Mouse (Mus musculus) inflammation-experienced regulatory T-cells, adult 6 months (primary cell): ENCODE results near the gene Zfp326. TPM values are rescaled to one million over a fixed set of nuclear protein-coding genes. Genes with fewer than 3 reads are reported as not detected.
A peak's percentile ranks its signal among the peaks of the same experiment; 100 is the strongest.
"Not testable (repeated sequence)": the region's sequence is repeated elsewhere in the genome, so short reads cannot be mapped to it uniquely, and the experiment has no call there.

Experiments
- ATAC-seq: one replicate; pipeline ENCODE4 v1.8.0; 2017
- polyA plus RNA-seq, 3 experiments: library from polyadenylated mRNA; unstranded; fragments of 100-300 nt; shearing (Covaris generic); gene quantifications; one replicate each; pipeline ENCODE4 v1.2.1; 2017

Gene Zfp326
- polyA plus RNA-seq: 10 to 100 TPM; 13.0 to 23.1 (median 15.0) TPM

DNA sequence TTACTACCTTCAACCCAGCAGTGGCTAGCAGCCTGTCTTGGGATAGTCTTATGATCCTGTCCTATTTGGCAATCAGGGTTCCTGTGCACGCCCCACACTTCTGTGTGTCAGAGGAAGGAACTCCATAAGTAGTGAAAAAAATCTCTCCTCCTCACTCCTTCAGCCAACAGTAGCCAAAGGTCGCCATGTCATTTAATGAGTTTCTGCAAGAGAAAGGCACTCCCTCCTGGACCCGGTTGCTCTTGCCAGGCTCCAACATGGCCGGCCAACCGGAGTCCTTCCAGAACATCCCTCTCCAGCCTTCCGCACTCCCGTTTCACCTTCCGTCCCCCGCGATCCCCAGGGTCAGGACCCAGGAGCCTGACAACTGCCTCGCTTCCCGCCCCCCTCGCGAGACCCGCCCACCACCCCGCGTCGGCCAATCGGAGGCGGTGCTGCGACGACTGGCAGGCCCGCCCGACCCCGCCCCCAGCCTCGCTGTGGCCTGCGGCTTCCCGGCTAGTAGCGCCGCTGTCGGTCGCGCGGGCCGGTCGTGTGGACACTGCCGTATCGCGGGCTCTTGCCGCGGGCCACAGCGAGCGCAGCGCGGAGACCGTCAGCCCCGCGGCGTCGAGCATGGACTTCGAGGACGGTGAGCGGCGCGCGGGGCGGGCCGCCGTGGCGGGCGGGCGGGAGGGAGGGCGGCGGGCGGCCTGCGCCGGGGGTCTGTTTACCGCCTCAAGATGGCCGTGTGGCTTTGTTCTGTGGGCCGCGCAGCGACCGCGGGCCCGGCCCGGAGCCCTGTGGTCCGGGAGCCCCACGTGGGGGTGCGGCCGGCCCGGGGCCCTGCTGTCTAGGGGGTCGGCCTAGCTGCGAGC lies at the start of gene Zfp326:
TSS of gene Zfp326 (plus strand) at position 498 of the 857 bp plus-strand sequence.
- ATAC-seq: peak; percentile 72

DNA sequence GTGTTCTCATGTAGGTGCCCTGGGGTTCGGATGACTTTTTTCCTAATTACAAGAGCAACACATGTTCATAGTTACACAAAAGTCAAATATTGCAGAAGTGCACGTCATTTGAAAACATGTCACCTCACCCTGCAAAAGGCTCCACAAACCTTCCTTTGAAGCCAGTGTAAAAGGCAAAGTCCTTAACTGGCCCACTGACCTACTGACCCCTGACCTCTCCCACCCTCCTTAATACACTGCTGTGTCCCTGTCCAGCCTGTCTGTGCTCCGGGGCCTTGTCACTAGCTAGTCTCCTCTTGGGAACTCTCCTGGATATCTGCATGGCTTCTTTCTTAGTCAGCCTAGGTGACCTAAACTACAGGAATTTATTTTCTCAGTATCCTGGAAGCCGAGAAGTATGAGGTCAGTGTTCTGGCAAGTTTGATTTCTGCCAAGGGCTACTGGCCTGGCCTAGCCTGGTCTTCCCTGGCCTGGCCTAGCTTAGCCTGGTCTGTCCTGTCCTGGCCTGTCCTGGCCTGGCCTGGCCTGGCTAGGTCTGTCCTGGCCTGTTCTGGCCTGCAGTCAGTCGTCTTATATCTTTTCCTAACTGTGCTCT lies 49.4 kb upstream of the Zfp326 start:
- ATAC-seq: no peak

DNA sequence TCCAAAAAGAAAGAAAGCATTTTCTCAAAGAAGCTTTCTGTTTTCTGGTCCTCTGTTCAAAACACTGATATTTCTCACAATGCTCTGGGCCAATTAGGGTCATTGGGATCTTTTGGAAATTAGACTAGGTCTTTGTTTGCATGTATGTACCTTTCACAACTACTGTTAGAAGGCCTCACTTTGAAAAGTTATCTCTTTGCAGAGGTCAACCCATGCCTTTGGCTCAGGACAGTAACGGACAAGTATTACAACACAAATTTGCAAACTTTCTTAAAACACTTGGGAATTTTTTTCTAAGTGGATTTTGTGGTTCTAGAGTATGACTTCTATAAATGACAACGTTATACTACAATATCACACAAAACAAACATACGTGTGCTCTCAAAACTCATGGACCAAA lies 48.3 kb upstream of the Zfp326 start:
- ATAC-seq: no peak

DNA sequence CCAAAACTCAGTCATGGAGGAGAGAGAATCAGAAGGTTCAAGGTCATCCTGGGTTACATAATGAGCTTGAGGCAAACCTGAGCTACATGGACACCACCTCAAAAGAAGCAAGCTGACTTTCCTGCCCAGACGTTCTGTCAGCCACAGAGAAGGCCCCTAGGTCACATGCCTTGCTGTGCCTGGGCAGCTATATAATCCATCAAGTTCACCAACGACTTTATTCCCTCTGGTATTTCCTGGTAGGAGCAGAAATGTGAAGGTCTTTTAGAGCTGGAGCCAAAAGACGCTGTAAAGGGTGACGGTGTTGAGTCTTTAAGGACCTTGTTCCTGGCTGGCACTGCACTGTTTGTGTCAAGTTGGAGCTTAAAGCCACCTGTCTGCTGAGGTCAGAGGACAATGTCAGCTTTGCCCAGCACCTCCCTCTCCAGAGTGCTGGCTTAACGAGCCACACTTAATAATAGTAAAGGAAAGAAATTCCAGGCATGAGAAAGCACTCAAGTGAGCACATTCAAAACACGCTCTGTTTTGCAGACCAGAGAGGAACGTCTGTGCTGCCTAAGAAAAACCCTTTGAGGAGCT lies 47.3 kb upstream of the Zfp326 start:
- ATAC-seq: no peak

DNA sequence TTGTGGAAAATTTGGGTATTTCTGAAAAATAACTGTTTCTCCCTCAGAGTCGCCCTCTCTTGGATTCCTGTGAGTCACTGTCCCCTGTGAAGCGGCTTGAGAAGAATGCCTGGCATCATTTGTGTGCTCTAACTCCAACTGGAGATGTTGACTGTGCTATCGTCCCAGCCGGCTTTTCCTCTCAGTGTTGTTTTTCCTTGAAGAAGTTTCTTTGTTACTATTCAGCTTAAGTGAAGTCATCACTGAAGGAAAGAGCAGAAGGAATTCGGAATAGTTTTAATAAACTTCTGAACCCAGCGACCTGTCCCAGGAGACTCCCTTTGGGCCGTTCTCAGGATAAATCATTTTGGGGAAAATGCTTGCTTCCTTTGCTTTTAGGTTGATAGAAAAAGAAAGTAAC lies 44.2 kb upstream of the Zfp326 start:
- no peak for ATAC-seq

DNA sequence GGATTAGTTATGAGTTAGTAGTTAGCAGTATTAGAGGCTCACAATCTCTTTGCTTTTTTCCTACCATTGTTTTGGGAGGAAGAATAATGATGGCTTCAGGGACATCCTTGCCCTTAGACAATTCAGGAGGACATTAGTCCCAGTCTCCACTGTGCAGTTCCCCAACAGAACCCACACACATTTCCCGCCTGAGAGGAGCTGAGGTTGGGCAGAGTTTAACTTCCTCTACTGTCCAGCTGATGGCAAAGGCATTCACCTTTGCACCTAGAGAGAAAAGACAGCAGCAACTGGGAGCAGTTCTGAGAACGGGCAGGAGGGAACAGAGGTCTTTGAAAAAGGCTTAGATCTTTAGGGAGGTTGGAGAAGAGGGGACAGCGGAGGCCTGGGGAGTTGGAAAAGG lies 42.4 kb upstream of the Zfp326 start:
- no peak for ATAC-seq

DNA sequence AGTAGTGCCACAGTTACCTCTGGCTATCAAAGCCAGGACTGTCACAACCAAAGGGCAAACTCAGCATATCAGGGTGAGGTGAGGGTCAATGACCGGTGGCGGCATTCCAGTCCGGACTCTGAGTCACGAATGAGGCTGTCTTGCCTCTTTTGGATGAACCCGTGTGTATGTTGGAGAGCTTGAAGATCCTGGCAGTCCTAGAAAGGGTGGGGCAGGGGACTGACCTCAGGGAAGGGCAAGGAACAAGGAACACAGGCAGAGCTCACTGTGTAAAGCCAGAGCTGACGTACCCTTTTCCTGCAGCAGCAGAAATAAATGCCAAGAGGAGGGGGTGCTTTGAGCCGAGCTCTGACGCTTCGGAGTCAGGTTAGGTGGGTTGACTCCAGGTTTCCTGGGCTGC lies 40.4 kb upstream of the Zfp326 start:
- no peak for ATAC-seq

DNA sequence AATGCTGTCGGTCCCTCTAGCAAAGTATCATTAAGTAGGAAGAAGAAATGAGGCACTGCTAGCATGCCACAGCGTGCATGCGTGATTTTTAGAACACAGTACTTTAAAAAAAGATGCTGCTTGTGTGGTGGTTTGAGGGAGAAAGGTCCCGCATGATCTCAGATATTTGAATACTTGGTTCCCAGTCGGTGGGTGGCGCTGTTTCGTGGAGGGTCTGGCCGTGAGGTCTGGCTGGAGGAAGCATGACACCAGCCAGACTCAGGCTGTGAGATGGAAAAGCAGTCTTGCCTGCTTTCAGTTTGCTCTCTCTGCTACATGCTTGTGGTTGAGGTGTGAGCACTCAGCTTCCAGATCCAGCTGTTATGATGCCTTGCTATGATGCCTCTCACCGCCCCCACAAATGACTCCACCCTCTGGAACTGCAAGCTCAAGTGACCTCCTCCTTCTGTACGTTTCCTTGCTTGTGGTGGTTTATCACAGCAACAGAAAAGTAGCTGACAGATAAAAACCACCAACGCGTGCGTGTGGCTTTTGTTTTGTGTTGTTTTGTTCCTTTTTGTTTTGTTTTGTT lies 36.5 kb upstream of the Zfp326 start:
- ATAC-seq: peak; percentile 71

DNA sequence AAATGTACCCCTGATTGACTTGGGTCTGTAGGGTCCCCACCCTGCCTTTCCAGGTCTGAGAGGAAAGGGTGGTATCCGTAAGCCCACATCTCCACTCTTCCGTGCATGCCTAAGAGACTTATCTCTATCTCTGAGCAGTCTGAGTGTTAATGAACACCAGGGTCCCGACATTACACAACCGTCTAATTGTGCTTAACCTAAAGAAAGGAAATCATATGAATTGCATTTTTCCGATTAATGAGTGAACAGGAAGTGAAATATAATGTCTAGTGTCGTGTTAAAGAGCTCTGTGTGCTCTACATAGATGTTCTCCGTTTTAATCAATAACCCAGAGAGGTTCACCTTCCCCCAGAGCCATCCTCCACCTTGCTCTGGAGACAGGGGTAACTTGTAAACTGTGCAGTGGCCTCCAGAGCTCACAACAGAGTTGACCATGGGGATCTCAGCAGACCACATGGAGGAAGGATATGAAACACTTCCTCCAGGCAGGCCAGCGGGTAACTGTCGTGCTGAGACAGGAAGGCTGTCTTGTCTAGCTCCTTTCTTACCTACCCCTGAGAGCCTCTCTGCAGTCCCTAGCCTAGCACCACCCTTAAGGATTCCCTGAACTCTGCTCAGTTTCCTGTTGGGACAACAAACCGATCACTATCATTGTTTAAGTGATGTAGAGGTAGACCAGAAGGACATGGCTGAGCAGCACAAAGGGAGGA lies 32.2 kb upstream of the Zfp326 start:
- ATAC-seq: peak; percentile 22

DNA sequence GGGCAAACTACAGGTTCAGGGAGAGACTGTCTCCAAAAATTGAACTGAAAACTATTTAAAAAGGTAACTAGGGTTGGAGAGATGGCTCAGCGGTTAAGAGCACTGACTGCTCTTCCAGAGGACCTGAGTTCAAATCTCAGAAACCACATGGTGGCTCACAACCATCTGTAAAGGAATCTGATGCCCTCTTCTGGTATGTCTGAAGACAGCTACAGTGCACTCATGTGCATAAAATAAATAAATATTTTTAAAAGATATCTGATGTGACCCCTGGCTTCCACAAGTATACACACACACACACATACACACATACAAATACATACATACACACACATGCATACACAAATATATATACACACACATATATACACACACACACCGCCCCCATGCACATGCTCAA lies 31.3 kb upstream of the Zfp326 start:
- ATAC-seq: no peak

DNA sequence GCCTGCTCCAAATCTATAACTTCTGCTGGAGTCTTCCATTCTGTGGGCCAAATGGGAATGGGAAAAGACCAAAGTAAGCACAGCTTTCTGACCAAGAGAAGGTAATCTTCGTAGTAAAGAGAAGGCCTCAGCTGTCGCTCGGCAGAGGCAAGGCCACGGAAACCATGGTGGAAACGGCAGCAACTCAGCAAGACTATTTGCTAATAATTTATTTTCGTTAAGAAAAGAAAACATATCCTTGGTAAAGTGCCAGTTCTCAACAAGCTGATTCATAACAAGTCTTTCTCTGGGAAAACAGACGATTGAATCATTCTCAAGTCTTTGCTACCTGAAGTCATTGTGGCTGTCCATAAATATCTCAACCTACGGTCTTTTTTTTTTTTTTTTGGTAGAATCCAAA lies 28.6 kb upstream of the Zfp326 start:
- no peak for ATAC-seq

DNA sequence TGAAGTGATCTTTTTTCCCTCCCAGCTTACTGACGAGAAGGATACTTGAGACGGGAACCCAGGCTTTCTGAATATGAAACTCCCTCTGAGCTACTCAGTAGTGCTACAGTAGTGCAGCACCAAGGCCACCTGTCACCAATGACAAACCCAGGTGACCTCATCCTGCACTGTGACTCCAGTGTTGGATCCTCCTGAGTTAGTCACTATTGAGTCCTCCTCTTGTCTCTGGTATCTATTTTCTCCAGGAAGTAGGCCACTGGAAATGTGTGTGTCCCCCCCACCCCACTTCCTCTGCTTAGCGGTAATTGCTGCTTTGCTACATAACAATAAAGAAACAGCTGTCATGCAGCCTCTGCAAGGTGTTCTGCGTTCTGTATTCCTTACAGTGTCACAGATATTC lies 27.1 kb upstream of the Zfp326 start:
- peak; percentile 89 for ATAC-seq

DNA sequence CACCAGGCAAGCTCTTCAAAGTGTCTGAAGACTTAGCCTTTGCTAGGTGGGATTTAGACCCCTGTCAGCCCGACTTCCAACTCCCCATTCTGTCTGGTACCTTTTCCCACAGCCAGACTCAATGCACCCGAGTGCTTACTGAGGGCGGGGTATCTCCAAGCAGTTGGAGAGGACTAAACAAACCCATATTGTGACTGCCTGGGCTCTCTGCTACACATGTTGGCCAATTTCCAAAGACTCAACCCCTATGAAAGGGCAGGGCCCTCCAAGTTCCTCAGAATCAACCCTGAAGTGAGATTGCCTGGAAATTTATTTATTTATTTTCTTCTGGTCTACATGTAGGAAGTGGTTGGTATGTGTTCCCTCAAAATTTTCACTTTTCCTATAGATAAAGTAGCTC lies 26.7 kb upstream of the Zfp326 start:
- no peak for ATAC-seq

DNA sequence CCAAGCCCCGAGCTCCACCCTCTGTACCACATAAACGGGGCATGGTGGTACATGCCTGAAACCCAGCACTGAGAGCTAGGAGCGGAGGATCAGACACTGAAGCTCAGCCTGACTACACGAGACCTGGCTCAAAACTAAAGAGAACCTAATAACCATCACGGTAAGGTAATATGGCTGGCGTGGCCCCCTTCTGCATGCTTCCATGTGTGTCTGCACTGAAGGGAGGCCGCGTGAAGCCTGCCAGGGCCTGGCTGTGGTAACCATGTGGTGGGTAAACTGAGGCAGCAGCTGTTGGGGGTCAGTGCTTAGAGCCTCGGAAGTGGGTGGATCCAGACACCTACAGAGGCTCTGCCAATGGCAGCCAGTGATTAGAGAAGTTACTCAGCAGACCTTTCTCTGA lies 23.1 kb upstream of the Zfp326 start:
- no peak for ATAC-seq

DNA sequence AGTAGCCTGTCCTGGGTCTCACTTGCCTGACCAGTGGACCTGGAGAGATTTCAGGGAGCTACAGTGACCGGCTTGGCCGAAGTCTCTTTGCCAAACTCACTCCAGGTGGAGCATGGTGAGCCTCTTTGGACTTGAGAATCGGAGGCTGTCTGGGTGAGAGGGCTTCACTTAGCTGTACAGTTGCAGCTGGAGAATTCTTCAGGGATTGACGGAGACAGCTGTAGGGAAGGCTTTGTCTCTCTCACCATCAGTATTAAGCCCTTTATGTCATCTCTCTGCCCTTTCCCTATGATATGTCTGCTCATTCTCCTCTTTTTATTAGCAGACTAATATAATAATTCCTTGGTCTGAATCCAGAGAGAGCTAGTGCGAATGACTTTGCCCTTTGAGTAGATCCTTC lies 18.9 kb upstream of the Zfp326 start:
- no peak for ATAC-seq

DNA sequence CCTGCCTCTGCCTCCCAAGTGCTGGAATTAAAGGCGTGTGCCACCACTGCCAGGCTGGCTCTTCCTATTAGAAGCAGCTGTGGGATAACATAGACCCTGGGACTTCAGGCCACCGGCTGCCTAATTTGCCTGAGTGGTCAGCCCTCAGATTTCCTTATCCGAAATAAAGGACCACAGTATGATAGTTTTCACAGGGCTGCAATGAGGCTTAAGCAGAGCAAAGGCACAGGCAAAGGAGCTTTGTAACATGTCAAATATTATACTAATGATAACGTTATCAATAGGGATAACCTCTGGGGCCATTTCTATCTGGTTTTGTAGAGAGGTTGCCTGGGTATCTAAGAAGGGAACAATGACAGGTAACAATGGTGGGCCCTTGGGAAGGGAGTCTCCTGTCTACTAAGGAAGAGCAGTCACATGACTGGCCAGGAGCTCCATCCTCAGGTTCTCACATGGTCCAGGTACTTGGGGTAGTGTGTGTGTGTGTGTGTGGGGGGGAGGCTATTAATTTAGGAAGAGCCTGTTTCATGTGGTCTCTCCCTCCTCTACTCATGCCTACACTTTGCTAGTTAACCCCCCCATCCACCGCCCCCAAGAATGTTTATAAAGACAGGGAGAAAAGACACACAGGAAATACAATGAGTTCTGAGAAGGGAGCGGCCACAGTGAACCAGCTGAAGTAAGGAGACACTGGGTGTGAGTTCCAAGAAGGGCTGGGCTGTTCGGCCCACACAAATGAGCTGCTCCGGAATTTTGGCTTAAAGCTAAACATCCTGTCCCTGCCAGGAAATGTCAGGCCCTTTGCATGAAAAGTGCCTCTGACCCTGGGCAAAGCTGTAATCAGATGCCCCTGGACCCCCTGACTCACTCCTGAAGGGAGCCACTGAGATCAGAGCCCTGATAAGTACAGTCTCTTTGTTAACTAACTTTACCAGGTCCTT lies 17.3 kb upstream of the Zfp326 start:
- peak; percentile 48 for ATAC-seq

DNA sequence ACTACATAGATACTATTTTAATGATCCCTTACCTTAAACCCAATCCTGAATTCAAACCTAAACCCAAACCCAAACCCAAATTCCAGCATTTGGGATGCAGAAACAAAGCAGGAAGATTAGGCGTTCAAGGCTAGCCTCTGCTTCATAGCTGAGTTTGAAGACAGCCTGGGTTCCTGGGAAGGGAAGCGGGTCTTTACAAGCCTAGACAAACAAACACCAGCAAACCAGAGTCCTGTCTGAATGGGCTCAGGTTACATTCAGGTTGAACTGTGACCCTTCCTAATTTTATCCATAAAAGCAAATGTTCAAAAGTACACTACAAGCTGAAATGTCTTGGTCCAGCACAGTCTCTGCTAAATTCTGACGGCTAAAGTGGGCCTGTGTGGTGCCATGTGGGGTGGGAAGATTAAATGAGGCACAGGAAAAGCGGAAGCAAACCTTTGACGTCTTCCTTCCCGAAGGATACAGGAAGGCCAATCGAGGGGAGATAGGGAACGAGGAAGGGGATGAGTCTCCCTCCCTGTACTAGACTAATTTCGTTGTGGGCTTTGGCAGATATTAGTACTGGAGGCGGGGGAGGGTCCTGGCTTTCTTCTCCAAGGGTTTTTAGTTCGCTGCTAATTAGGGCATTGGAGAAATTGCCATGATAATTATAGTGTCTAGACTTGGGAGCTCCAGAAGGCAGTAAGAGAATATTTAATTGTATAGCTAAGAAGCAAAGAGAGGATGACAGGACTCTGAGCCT lies 16.5 kb upstream of the Zfp326 start:
- no peak for ATAC-seq

DNA sequence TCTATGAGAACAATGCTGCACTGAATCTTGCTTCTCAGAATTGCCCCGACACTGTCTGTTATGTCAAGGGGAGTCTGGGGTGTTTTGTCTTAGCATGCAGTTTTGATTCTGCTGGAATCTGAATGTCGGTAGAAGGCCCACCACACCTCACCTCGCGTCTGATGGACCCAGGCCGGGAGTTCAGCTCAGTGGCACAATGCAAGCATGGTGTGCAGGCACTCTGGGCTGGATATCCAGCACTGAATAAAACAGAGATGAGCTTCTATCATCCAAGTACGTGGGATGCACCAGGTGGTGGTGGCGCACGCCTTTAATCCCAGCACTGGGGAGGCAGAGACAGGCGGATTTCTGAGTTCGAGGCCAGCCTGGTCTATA lies 15.9 kb upstream of the Zfp326 start:
- ATAC-seq: no peak

DNA sequence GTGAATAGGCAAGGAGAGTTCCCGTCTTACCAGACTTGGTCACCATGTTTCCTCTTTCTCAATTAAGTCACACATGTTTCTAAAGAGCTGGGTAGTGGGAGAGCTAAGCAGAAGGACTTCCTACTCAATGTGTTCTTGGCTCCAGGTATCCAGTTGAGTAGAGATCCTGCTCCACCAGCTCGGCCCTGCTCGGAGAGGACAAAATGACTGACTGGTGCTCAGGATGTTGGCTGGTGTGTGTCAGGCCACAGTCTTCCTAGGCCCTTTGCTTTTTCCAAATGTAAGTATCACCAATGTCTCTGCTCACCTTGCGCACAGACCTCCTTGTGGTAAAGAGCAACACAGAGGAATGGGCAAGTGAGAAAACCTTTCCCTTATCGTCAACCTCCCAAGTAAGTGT lies 14.7 kb upstream of the Zfp326 start:
- ATAC-seq: no peak

DNA sequence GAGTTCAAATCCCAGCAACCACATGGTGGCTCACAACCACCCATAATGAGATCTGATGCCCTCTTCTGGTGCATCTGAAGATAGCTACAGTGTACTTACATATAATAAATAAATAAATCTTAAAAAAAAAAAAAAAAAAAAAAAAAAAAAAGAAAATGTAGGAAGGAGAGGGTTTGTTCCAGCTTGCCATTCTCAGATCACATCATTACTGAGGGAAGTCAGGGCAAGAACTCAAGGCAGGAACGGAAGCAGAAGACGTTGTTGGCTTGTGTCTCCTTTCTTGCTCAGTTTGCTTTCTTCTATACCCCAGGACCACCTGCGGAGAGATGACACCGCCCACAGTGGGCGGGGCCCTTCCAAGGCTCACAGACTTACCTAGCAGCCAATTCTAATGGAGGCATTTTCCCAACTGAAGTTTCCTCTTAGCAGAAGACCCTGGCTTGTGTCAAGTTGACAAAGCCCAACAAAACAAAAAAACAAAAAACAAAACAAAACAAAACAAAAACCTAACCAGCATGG lies 11.2 kb upstream of the Zfp326 start:
- ATAC-seq: not testable (repeated sequence)

DNA sequence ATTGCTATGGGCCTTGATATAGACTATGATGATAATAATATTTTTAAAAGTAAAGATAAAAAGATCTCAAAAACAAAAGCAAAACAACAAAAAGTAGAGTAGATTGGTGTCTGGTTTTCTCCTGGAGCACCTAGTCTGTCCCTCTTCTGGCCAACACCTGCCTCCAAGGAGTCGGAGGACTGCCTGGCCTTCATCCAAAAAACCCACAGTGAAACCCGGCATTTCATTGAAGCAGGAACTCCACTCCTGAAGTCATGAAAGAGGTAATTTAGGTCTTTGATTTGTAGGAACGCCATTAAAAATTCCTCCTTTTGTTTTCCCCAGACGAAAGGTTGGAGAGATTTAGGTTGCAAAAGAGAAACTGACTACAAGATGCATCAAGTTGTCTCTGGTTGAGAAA lies 8.9 kb upstream of the Zfp326 start:
- ATAC-seq: no peak
